Mouse (Mus musculus): Measurements from ENCODE around the gene Grid1.

The Grid1 gene

GRCm38 (mm10) chr14:34880431-34881421 is 60.8 kb downstream of the Grid1 start:
- ChIA-PET CTCF (interaction anchor here in 3 of 4 experiments (0.6 to 0.7 kb wide), 6 partner anchors 11 to 246 kb away, joined by 3 to 6 read pairs (median 4); no protein-coding TSS in a partner anchor), POLR2A (interaction anchor here in 3 of 4 experiments (0.7 to 1.8 kb wide), 4 partner anchors 9 to 1314 kb away, joined by 3 to 6 read pairs (median 4); no protein-coding TSS in a partner anchor)

DNA sequence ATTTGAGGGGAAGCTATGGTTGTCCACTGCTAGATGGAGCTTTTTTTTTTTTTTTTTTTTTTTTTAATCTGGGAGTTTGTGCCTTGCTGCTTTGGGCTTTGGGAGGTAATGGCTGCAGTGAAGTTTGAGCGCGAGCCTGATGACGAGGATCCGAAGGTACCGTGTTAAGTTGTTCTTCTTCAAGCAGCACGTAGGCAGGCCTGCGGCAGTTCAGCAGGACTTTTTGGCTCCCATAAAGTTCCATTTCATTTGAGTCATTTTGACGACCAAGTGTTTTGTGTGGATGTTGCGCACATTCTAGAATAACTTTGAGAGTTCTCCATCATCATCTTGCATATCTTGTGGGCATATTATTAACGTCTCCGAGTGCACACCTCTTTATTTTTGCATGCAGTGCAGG is 64.3 kb downstream of the Grid1 start:
- CTCF ChIA-PET = interaction anchor here in 2 of 4 experiments (0.6 to 1.2 kb wide), 3 partner anchors 14 to 402 kb away, joined by 3 to 4 read pairs (median 4); no protein-coding TSS in a partner anchor
- POLR2A ChIA-PET = interaction anchor here in 1 of 4 experiments (0.6 kb wide), 1 partner anchor 58 kb away, joined by 3 read pairs; no protein-coding TSS in a partner anchor

DNA sequence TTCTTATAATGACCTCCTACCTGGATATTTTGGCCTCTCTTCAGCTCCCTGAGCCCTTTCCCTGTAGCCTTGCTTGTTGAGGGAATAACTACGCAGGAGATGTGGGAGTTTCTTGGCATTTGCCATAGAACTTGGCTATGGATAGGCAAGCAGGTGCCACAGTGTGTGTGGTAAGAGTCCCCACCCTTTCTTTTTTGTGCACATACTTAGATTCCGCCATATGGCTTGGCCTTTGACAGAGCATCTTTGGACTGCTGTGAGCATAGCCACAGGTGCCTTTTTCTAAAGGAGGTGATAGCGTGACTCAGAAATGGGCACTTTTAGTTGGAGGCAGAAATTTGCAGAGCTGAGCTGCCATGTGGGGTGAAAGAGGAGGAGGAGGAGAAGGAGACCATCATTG is 64.7 kb downstream of the Grid1 start:
- POLR2A ChIA-PET = no interaction called here

GRCm38 (mm10) chr14:34891769-34892532 is 72.0 kb downstream of the Grid1 start:
- POLR2A ChIA-PET = interaction anchor here in 3 of 4 experiments (0.6 to 1.4 kb wide), 7 partner anchors 9 to 647 kb away, joined by 3 to 7 read pairs (median 4); no protein-coding TSS in a partner anchor
- CTCF ChIA-PET = interaction anchor here (0.5 to 1.2 kb wide), 10 partner anchors 10 to 1223 kb away, joined by 3 to 5 read pairs (median 3); no protein-coding TSS in a partner anchor

More for the DNA sequence above, 64.7 kb downstream of the Grid1 start:
- CTCF ChIA-PET = interaction anchor here in 1 of 4 experiments (1.2 kb wide), 1 partner anchor 61 kb away, joined by 4 read pairs; no protein-coding TSS in a partner anchor

DNA sequence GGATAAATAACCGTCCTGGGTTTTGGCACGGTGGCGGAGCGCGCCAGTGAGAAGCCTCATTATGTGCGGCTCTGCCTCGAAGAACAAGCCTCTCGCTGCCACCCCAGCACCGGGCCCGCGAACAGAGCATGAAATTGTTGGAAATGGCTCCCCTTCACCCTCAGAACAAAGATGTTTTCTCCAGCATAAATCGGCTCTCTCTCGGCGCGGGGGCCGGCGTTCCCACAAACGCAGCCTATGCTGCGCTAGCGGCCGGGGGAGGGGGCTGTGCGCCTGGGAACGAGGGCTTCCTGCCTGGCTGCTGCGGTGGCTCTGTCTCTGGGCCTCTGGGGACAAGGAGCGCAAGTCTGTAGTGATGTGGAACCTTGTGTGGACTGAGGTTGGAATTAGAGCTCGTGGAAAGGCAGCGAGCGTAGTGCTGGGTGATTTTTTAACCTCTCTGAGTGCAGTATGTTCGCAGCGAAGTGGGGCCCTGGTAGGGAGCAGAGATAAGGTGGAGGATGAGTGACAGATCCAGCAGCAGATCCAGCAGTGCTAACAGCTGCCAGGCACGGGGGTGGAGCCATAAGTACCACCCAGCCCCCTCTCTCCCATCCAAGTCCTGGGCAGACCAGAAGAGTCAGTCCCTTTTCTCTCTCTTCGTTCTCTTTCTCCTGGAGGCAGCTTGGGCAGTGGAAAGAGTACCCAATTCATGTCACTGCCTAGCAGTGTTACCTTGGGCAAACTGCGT is 76.5 kb downstream of the Grid1 start:
- ChIA-PET CTCF (interaction anchor here in 1 of 4 experiments (0.7 kb wide), 1 partner anchor 73 kb away, joined by 3 read pairs; no protein-coding TSS in a partner anchor), POLR2A (no interaction called here)

DNA sequence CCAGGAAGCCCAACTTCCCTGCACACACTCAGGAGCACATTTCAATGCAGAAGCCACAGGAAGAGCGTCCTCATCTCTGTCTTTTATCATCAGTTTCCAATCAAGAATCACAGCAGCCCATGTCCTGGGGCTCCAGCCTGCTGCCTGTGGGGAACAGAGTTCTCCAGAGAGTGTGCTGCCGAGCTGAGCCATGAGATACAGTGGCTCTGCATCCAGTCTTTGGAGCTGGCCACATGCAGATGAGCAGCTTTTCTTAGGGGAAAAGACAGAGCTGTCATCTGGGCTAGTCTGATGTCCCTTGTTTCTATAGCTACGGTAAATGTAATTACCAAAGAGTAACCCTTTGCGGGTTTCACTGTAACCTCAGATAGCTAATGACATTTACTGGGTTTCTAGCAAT is 83.9 kb downstream of the Grid1 start:
- ChIA-PET CTCF (interaction anchor here in 1 of 4 experiments (0.7 kb wide), 1 partner anchor 283 kb away, joined by 3 read pairs; no protein-coding TSS in a partner anchor), POLR2A (interaction anchor here in 1 of 4 experiments (1.2 kb wide), 1 partner anchor 32 kb away, joined by 3 read pairs; no protein-coding TSS in a partner anchor)

DNA sequence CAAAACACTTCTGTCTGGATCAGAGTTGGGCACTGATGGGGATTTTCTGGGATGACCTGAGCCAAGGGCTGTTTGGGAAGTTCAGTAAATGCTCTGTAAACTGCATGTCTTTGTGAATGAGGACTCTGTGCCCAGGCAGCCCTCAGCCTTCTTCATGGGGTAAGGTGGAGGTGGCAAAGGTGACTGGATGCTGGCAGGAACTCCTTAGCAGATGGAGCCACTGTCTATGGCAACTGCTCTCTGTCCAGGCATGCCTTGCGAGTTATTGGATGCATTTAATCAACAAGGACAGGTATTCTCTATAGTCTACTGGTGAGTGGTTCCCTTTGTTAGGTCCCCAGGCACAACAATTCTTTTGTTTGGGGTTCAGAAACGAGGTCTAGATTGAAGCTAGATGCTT is 85.8 kb downstream of the Grid1 start:
- POLR2A ChIA-PET = no interaction called here
- CTCF ChIA-PET = no interaction called here

GRCm38 (mm10) chr14:34908366-34908765 is 88.5 kb downstream of the Grid1 start:
- ChIA-PET POLR2A (no interaction called here), CTCF (interaction anchor here in 2 of 4 experiments (0.6 kb wide), 2 partner anchors 184 to 1304 kb away, joined by 3 read pairs; no protein-coding TSS in a partner anchor)

DNA sequence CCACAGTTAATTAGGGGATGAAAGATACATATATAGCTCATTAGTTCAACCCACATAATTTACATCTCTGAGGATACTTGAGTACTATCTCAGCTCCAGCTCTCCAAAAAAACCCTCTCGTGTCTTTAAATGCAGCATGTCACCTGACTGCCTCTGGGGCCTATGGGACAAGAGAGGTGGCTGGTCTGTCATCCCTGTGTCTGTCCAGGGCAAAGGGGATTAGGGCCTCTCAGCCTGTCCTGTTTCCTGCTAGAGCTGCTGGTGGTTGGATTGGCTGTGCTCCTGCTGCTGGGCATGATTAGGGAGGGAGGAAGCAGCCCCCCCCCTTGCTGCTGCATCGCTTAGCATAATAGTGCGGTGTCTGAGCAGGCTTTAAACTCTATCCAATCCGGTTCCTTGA is 88.9 kb downstream of the Grid1 start:
- POLR2A ChIA-PET = no interaction called here
- CTCF ChIA-PET = interaction anchor here in 2 of 4 experiments (0.6 kb wide), 2 partner anchors 184 to 1304 kb away, joined by 3 read pairs; no protein-coding TSS in a partner anchor

DNA sequence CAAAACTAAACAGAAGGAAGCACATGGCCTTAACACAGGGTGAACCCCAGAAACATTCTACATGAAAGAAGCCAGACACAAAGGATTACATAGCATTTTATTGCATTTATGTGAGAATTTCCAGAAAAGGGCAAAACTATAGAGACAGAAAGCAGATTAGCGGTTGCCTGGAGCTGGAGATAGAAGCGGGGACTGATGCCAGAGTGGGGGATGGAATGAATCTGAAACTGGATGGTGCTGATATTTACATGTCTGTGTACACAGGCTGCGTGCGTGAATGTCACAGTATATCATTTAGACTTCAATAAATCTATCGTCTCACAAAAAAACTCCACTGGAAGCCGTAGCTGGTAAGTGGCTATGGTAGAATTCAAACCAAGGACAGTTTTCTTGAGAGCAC is 96.4 kb downstream of the Grid1 start:
- ChIA-PET CTCF (no interaction called here), POLR2A (interaction anchor here in 2 of 4 experiments (1.1 to 1.3 kb wide), 2 partner anchors 9 to 30 kb away, joined by 3 read pairs; no protein-coding TSS in a partner anchor)

GRCm38 (mm10) chr14:34917111-34917510 is 97.2 kb downstream of the Grid1 start:
- ChIA-PET CTCF (no interaction called here), POLR2A (interaction anchor here in 1 of 4 experiments (1.3 kb wide), 1 partner anchor 29 kb away, joined by 3 read pairs; no protein-coding TSS in a partner anchor)

DNA sequence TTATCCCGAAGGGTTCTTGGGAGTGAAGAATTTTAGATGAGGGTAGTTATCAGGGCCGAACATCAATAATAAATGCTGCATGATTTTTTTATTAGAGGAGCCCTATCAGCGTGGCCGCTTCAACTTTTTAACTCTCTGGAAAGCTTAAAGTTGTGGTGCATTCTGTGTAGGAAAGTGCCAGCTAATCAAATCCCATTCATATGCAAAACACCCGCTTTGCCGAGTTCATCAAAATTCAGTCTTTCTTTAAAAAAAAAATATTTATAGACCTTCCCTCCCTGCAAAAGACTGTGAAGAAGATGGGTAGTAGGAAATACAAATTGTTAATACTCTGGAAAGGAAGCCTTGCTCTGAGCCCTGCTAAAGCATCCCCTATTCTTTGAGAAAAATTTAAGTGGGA is 99.3 kb downstream of the Grid1 start:
- ChIA-PET POLR2A (no interaction called here), CTCF (no interaction called here)

GRCm38 (mm10) chr14:34921265-34921664 is 101.4 kb downstream of the Grid1 start:
- POLR2A ChIA-PET = no interaction called here
- CTCF ChIA-PET = no interaction called here

DNA sequence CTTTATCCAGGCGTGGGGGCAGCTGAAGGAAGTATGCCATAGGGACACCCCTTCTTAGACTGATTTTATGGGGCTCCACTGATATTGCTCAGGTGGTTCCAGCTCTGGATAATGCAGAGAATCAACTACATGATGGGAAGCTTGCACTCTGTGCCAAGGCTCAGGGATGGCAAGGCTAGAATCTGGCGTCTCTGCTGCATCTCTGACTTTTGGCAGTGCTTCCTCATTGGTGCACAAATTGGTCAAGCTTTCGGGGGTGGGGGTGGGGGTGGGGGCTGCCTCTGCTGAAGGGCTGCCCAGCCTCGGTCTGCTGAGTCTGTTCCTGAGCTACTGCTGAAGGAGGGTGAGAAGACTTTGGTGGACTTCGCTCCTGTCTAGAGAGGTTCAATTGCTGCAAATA is 105.1 kb downstream of the Grid1 start:
- ChIA-PET CTCF (no interaction called here), POLR2A (interaction anchor here in 1 of 4 experiments (1.0 kb wide), 1 partner anchor 9 kb away, joined by 3 read pairs; no protein-coding TSS in a partner anchor)

DNA sequence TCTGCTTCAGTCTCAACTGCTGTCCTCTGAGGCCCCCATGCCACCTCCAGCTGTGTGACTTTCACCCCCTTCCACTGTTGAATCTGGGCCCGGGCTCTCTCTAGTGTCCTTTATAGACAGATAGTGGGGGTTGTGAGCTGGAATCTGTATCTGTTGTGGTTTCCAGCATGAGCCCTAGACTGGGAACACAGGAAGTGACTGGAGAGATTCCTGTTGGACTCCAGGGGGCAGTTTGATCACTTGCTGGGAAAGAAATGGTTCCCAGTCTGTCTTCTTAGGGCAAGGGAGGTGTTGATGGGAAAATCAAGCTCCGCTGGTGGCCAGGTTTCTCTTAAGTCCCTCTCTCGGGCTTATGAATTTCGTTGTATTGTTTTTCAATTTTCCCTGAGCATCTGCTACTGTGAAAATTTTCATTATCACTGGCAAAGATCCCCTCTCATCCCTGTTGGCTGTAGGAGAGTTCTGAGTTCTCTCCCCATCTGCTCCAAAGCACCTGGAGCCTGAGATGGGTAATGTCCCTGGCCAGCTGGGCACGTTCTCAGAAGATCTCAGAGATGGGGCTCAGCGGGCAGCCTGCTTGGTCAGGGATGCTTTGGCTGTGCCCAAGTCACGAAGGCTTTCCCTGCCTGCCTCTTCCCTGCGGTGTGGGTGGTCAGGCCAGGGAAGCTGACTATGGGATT is 110.3 kb downstream of the Grid1 start:
- ChIA-PET POLR2A (interaction anchor here in 1 of 4 experiments (0.8 kb wide), 1 partner anchor 170 kb away, joined by 3 read pairs; no protein-coding TSS in a partner anchor), CTCF (no interaction called here)

GRCm38 (mm10) chr14:34933197-34933596 is 113.3 kb downstream of the Grid1 start:
- ChIA-PET CTCF (no interaction called here), POLR2A (no interaction called here)

GRCm38 (mm10) chr14:34936192-34936770 is 116.4 kb downstream of the Grid1 start:
- CTCF ChIA-PET = interaction anchor here in 2 of 4 experiments (0.5 to 1.0 kb wide), 2 partner anchors 10 to 270 kb away, joined by 3 read pairs; no protein-coding TSS in a partner anchor
- POLR2A ChIA-PET = interaction anchor here in 2 of 4 experiments (0.6 to 0.7 kb wide), 2 partner anchors 33 to 208 kb away, joined by 3 to 5 read pairs; no protein-coding TSS in a partner anchor

All from embryonic stem cell, embryonic (primary cell).